Mouse (Mus musculus) megakaryocyte, embryonic 14.5 days (primary cell): ENCODE measurements around the gene Ccr4.

Source experiments
- FLI1 ChIP-seq: IDR thresholded peaks from 2 replicates; pipeline ENCODE4 v1.6.1; 2012; ENCODE audit warnings: low read length, inconsistent platforms, mixed read lengths
- GATA1 ChIP-seq: IDR thresholded peaks from 3 replicates; pipeline ENCODE4 v1.6.1; 2012; ENCODE audit warnings: mixed read lengths, low read length, inconsistent platforms, borderline replicate concordance

DNA sequence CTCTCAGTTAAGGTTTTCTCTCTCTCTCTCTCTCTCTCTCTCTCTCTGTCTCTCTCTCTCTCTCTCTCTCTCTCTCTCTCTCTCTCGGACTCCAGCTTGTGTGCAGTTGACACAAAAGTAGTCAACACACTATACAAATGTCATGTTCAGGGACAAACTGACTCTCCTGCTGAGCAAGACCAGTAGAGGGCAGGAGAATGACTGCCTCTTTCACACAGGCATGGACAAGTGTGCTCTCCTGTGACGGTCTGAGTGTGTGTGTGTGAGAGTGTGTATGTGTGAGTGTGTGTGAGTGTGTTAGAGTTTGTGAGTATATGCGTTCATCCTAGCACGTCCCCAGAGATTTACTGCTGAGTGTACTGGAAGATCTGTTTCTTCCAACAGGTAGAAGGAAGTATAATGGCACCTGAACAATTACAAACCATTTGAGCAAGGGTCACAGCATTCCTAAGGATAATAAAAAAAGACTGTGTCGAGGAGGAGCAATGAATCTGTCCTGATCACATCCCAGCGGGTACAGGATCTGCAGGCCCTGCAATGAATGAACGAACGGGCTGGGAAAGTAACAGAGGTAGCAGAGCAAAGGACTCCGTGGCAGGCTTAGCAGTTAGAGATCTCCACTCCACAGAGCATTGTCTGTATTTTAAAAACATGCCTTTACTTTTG is 14.2 kb upstream of the Ccr4 start:
- TF ChIP-seq GATA1 (no peak), FLI1 (no peak)
